Mouse (Mus musculus) layer of hippocampus, postnatal 25 days (tissue): ENCODE data around the gene Stox2. TPM values are rescaled to one million over a fixed set of nuclear protein-coding genes. Genes with fewer than 3 reads are reported as not detected.

Source experiments
- DNase-seq, 2 experiments: peaks; one replicate each; pipeline ENCODE4 v3.0.0; 2022; ENCODE audit warnings: mixed read lengths in 2 of 2, low spot score in 1 of 2; ENCODE audit errors: extremely low spot score in 1 of 2
- total RNA-seq, 2 experiments: library from RNA; stranded (reverse); gene quantifications; 2 replicates each; pipeline ENCODE4 v1.2.3; 2021

The Stox2 gene
- total RNA-seq, 2 experiments from 2014 or later = 72.0 to 89.5 TPM

DNA sequence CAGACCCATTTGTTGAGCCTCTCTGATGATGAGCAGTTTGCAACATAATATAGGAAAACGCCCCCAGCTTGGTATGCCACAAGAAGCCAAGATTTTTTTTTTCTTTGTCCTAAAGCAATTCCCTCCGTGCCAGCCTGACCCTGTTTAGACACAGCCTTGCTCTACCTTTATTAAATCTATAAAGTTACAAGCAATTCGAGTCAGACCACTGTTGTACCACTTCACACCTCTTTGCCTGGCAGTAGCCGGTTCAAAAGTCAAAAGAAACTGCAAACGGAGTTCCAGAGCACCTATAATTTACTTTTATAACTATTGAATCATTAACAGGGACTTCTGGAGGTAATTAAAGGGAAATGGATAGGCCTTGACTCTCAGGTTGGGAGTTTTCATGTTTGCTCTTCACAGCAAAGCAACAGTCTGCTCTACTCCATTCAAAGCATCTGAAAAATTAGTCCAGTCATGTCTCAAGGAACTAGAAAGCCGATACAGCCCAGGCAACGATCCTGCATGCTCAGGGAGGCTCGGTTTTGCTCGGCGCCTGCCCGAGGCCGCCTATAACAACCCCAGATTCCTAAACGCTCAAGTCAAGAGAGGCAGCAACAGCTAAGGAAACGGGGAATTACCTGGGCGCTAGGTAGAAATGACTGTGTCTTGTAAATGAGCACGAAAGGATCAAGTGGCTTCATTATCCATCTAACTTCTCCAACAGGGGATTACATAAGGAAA is 77.0 kb downstream of the Stox2 start:
- DNase-seq = no peak

DNA sequence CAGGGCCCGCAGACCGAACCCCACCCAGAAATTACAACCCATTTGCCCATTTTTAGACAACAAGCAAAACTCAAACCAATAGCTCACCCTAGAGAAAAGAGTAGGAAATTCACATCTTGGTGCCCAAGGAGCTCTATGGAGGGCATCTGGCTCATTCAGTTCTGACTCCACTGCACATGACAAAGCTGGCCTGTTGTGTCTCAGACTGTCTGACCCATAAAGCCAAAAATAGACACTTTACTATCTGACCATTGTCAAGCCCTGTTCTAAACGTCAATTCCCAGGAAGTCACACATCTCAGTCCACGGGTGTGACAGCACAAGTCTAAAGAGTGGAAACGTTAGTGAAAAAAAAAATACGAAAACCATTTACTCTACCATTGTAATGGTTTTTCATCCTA is 79.1 kb downstream of the Stox2 start:
- DNase-seq = no peak

DNA sequence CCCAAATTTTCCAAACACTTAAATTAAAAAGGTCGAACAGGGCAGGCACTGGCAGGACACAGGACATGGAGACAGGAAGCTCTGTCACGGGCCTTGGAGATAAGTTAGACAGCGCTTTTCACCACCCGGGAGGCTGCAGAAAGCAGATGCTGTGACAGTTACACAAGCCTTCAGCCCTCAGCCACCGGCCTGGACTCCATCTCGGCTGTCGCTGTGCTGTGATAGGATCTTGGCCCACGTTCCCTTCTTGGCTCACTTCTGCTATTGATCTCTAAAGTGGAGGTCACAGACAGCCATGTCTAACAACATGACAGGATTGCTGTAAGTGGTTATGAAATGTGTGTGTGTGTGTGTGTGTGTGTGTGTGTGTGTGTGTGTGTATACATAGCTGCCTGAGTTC is 82.9 kb downstream of the Stox2 start:
- DNase-seq = no peak

DNA sequence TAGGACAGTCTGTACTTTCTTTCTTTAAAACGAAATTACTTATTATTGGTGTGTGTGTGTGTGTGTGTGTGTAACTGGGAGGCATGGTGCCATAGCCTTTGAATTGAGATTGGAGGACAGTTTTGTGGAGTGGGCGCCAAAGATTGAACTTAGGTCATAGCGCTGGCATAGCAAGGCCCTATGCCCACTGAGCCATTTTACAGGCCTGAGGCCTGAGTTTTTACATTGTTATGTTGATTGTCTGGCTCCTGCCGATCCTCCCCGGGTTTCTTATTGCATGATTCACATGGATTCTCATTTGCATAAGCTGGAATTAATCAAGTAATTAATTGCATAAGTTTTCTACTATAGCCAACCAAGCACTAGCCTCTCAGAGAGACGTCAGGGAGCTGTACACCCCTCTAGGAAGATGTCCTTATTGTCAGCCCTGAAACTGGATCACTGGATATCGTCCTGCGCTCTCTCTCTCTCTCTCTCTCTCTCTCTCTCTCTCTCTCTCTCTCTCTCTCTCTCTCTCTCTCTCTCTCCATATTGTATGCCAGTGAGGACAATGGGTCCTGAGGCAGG is 90.7 kb downstream of the Stox2 start:
- DNase-seq = no peak

DNA sequence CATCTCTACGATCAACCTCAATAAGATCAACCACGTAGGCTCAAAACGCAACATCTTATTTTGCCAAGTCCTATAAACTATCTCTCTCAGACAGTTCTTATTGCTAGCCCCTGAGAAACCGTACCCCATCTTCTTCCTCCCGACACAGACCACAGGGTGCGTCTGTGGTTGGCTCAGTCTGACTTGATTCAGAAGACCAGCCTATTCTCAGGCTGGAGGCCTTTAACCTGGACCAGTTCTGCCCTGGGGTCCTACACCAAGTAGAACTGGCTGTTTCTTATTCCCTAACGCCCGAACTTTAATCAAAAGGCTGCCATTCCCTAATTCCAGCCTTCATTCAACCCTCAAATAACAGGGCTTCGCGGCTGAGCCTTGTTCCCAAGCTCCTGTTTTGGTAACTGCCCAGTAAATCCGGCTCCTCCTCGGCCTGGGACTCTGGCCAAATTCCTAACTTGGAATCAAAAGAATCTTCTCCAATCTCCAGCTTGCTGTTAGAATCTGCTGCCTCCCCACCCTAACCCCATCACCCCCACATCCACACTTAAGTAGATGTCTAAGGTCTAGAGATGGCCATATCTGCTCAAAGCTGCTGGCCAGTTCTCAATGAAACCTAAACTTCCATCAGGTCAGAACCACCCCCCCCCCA is 91.5 kb downstream of the Stox2 start:
- no peak for DNase-seq

DNA sequence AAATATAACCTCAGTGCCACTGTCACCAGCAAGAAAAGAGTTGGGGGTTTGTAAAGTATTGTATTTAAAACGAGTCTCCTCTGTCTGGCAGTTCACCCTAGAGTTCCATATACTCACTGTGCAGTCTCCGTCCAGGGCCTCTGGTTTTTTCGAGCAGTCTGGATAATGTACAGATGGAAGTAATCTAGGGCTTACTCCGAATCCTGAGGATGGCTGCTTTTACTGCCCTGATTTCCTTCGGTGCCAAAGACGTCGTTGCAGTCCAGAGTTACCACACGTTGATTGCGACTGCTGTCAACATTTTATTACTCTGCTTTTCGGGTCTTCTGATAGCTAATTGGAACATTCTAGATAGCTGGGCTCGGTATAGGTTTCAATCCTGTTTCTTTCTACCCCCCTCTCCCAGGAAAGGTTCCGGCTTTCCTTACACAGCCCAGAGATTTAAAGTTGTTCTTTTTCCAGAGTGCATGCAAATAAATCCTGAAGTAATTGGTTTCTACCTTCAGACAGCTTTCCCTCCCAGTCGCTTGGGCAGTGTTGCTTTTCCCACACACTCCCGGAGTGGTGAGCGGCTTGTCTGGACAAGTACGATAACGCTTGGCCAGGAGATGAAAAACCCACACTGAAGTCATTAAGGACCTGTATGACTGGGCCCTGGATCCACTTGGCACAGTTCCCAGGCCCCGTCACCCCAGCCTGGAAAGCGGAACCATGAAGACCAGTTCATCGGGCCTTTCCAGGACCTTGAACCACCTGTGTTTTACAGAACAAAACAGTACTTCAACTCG is 94.1 kb downstream of the Stox2 start:
- no peak for DNase-seq

DNA sequence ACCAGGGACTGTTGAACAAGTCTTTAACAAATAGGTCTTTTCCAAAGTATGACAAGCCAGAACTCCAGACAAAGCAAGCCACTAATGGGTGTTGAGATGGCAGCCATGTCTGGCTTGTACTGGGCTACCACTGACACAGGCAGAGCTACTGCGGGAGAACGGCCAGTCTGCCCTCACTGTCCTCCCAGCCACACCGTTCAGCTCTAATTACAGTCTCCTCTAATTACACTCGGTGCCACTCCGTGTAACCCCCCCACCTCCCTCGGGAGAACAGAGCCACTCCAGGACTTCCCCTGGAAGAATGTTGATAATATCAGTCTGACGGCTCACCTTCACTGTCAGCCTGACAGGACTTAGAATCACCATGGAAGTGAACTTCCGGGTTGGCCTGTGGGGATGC is 97.1 kb downstream of the Stox2 start:
- no peak for DNase-seq

DNA sequence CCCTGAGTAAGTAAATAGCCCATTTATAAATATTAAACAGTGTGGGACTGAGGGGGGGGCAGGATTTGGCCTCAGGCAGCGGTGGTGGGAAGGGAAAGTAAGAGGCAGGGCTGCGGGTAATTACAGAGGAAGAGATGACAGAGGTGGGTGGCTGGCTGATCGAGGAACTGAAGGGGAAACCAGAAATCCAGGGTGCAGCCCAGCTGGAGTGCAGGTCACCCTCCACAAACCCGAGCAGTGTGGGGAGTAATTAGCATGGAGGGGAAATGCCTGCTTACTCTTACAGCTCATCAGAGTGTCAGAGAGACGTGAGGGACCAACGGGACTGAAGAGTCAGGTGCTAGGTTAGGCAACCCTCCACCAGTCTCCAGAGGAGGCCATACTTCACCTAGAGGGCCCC is 98.4 kb downstream of the Stox2 start:
- DNase-seq = no peak

DNA sequence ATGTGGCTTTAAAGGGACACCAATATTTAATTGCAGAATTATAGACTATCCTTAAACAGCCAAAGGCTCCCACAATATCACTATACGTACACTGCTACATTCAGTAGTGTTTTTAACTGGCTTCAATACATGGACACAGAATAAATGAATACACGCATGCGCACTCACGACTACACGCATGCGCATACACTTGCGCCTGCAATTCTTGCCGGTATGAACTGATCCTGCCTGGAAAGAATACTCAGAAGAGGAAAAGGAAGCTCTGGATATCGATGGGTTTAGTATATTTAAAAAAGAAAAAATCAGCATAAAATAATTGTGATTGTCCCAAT is 100.4 kb downstream of the Stox2 start:
- peak; percentile 65 to 86 for DNase-seq

DNA sequence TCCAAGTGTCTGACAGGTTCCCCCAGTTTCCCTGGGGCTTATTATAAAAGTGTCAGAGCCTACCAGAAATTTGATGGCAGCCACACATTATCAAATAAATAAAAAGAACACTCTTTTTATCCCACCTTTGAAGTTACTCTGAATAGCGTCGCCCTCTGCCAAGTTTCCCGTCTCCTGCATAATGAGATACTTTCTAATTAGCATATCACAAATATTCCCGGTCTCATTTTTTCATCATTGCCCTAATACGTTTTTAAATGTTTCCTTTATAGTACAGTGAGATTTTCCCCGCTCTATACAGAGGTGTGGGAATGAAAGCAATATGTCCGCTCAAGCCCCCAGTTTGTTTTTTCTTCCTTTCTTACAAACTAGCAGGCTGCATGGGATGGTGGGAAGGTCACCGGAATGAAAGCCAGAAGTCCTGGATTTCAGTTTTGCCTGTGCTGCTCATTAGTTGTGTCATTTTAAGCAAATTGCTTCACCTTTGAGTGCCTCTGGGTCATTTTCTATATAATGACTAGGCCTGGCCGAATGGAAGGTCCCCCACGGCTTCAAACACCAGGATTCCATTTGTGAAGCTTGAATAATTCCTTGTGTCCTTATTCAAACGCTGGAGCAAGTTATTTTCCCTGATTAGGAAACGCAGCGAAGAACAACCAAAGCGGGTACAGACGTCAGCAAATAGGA is 100.9 kb downstream of the Stox2 start:
- DNase-seq = peak in 1 of 2 experiments; percentile 22

DNA sequence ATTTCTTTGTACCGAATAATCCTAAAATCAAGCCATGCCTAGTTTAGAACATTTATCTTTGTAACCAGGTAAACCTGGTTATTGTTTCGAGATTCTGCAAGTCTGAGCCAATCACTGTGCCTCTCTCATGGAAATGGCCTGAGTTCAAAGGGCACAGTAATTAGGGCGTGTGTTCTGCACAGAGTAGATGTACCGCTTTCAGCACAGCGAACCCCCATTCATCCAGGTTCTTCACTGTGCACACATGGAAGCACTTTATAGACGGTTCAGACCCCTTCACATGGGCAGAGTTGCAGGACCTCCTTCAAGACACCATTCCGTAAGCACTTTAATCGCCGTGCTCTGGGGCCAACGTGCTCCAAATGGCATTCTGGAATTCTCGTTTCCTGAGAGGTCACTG is 104.7 kb downstream of the Stox2 start:
- DNase-seq = no peak

DNA sequence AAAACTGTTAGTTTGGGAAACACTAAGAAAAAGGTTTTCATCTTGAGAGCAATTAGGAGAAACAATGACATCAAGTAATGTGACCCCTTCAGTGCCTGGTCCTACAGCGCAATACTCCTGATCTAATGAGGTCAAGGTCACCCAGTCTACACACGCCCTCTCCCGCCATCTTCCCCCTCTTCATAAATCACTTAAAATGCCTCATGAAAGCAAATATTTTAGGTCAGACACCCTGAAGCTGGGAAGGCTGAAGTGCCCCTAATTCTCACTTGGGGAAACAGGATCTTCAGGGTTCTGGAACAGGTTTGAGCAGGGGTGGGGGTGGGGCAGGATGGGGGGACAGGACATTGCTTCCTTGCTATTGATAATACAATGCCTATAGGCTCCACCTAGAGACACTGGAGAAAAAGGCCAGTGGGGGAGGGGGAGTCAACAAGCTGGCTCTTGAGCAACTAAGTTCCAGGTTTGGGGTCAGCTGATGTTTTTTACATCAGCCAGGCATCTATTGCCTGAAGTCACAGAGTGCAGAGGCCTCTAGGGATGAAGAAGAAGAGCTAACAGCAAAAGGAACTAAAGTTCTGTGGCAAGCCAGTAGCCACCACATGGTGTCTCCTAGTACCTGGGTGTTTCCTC is 107.4 kb downstream of the Stox2 start:
- DNase-seq = no peak

DNA sequence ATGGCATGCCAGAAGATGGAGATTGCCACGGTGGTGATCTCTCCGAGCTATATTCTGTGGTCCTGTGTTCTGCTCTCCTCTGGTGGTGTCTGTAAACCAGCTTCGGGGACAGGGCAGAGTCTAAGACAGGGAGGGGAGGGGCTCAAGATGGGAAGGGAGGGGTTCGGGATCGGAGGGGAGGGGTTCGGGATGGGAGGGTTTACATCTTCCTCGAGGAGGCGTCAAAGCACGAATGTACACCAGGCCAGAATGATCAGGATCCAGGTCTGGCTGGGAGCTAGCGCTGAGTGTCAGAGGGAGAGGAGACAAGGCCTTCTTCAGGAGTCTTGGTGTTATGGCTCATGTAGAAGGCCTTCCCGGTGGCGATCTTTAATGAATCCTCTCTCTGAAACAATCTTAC is 109.7 kb downstream of the Stox2 start:
- no peak for DNase-seq

DNA sequence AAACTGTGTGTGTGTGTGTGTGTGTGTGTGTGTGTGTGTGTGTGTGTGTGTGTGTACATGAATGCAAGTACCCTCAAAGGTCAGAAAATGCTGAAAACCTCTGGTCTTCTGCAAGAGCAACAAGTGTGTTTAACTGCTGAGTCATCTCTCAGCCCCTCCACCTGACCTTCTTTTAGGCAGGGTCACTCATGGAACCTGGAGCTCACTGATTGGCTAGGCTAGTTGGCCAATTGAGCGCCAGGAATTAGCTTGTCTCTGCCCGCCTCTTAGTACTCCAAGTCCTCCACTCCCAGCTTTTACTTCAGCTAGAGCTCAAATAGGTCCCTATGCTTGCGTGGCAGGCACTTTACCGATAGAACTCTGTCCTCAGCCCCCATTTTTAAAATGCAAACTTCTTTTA is 110.2 kb downstream of the Stox2 start:
- no peak for DNase-seq

DNA sequence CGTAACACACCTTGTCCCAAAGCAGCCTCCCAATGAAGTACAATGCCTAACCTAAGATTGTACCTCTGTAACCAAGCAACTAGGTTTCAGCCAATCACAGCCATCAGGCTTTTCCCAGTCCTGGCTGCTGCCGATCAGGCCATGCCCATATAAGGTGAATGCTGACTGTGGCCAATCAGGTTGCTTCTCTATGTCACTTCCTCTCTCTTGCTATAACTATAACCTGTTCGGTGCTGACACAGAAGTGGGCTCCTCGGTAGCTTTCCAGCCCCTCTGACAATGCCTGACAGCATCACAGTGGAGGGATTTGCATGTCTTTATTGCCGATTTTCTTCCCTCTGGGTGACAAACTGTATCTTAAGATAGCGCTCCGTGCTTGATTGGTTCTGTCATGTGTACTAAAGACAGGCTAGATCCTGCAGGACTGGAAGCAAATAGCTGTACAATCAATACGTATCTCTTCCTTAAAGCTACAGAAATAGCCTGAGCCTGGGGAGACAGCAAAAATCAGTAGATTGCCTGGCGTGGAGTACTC is 111.9 kb downstream of the Stox2 start:
- peak; percentile 53 to 69 for DNase-seq

DNA sequence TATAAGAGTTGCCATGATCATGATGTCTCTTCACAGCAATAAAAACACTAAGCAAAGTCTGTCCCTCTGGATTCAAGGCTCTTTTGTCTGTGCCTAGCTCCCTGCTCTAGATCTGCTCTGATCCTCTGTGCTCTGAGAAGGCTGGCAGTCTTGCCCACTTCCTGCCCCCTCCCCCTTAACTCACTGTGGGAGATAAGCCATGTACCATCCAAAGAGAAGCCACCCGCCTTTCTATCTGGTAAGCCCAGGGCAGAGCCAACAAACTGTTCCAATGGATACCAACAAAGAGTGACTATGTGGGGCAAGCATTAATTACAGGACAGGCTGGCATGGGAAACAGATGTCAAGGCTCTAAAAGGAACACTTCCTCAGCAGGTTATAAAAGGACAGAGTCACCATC is 113.2 kb downstream of the Stox2 start:
- DNase-seq = no peak

DNA sequence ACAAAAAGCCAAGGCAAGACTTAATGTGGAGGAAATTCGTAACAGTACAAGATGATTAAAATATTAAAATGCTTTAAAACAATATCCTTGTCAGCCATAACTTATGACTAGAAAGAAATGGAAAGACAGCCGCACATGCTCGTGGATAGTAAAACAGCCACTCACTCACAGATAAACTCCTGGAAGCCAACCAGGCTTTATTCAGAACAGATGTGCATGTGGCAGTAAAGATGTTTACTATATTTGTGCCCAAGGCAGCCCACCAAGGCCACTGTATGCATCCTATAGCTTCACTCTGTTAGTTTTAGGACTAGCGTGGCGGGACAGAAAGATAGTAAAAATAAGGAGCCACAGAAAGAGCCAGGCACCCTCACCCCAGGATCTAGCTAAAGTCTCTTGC is 115.2 kb downstream of the Stox2 start:
- no peak for DNase-seq

DNA sequence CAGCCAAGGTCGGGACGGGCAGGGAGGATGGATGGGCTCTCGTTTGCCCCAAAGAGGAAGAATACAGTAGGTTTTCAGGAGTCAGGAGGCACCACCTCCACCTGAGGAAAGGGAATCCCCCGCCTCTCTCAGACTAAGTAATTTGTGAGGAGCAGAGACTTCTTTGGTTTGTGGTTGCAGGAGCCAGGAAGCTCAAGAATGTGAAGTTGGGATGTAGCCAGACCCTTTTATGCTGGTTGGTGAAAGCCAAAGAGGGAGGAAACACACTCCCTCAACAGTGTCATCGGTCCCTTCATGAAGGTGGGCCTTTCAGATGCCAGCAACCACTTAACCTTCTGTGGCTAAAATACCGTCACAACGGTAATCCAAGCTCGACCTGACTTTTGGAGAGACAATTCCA is 119.8 kb downstream of the Stox2 start:
- DNase-seq = no peak

DNA sequence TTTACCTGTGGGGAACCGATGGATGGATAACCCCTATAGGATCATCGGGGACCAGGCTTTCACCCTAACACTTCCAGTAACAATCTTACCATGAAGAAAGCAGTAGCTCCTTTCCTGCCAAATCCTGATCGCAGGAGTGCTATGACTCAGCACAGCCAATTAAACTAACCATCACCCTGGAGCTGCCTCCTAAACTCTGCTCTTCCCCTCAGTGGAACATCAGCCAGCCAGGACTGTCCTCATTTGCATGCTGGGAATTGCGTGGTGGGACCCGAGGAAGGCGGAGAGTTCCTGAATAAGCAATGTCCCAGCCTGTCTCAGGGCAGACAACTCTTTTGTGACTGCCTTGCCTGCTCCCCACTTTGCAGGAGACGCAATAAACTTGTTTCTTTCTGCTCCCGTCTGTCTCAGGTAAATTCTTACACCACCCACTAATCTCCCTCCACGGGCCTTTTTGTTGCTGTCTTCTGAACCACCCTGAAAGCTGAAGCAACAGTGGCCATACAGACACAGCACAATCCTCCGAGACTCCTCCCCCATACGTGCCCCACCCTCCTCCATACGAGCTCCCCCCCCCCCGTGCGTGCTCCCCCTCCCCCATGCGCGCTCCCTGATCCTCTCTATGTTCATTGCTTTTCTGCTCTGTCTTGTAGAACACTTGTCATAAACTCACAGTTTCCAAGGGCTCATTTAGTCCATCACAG is 121.9 kb downstream of the Stox2 start:
- no peak for DNase-seq
